Mouse (Mus musculus) liver, embryonic 14.5 days (tissue): ENCODE data around the gene Rasgef1b.

ENCODE experiments used
- CTCF ChIP-seq: IDR thresholded peaks from 2 replicates; pipeline ENCODE4 v1.5.1; 2016; ENCODE audit warnings: antibody characterized with exemption, low read depth, control low read depth
- EP300 ChIP-seq: IDR thresholded peaks from 2 replicates; pipeline ENCODE4 v1.6.1; 2016; ENCODE audit warnings: antibody characterized with exemption, low read depth

DNA sequence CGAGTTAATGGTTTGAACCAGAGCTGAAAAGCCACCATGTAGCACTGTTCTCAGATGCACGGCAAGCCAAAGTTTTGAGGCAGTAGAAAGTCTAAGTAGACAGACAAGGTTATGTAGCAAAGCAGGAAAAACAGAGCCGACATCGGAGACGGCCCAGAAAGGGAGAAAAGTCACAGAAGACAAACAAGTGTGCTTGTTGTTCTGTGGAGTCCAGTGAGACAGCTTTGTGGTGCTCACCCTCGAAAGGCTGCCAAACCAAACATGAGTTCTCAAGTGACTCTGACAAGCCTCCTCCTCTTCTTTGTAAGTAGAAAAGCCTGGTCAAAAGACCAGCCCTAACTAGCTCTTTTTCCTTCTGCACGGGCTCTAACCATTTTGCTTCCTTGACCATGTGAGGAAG, 338.1 kb downstream of the Rasgef1b start:
- TF ChIP-seq EP300 (no peak), CTCF (no peak)
